Mouse (Mus musculus) olfactory bulb, adult 2 months (tissue): ENCODE measurements around the gene Skap2.

Experiments used
- CTCF ChIP-seq: fragments of 200-500 bp; IDR thresholded peaks from 2 replicates; pipeline ENCODE4 v1.5.1; 2012; ENCODE audit warnings: low read depth, mild to moderate bottlenecking, low read length, moderate library complexity; ENCODE audit not compliant: insufficient read depth
- POLR2A ChIP-seq: fragments of 200-500 bp; IDR thresholded peaks from 2 replicates; pipeline ENCODE4 v1.6.1; 2012; ENCODE audit warnings: mild to moderate bottlenecking, low read depth, low read length, moderate library complexity; ENCODE audit not compliant: insufficient read depth

GRCm38 (mm10) chr6:51921831-51922230, 90.5 kb downstream of the Skap2 start:
- TF ChIP-seq CTCF (no peak), POLR2A (no peak)
